Mouse (Mus musculus) heart, postnatal 0 days (tissue): ENCODE measurements at regions not wholly inside any gene's neighbourhood (a gene's known extent, or its start where the extent isn't known, plus 50 kb on each side); places are given as distances from the start of the nearest gene placed in this dataset.
A peak's percentile ranks its signal among the peaks of the same experiment; 100 is the strongest.

Source experiments
- ATAC-seq: fragments of 200-750 bp; cut with Nextera tagmentation; 2 replicates; pipeline ENCODE4 v1.8.0; 2017; ENCODE audit warnings: low read depth, moderate number of reproducible peaks, moderate library complexity; ENCODE audit not compliant: insufficient read depth
- DNase-seq: peaks from one replicate; pipeline ENCODE4 v3.0.0-alpha.2; 2016; ENCODE audit warnings: low spot score
- H3K27ac ChIP-seq: fragments of 300-500 bp; sonication (generic); 2 replicates; pipeline ENCODE4 v1.5.1; 2014; ENCODE audit warnings: low read depth, mild to moderate bottlenecking
- H3K27me3 ChIP-seq: fragments of 300-500 bp; sonication (generic); 2 replicates; pipeline ENCODE4 v1.6.1; 2014; ENCODE audit warnings: low read length, mixed read lengths; ENCODE audit not compliant: control insufficient read depth, insufficient read depth
- H3K36me3 ChIP-seq: fragments of 300-500 bp; sonication (generic); replicated peaks from 2 replicates; pipeline ENCODE4 v1.6.1; 2014; ENCODE audit warnings: low read length, mixed read lengths; ENCODE audit not compliant: control insufficient read depth, insufficient read depth
- H3K4me1 ChIP-seq: fragments of 300-500 bp; sonication (generic); 2 replicates; pipeline ENCODE4 v1.6.1; 2014; ENCODE audit warnings: antibody characterized with exemption; ENCODE audit not compliant: control insufficient read depth, insufficient read depth
- H3K4me2 ChIP-seq: fragments of 300-500 bp; sonication (generic); 2 replicates; pipeline ENCODE4 v1.6.1; 2014; ENCODE audit warnings: low read depth, mild to moderate bottlenecking, low read length, moderate library complexity
- H3K4me3 ChIP-seq: fragments of 300-500 bp; sonication (generic); 2 replicates; pipeline ENCODE4 v1.5.1; 2014; ENCODE audit warnings: low read depth, low read length
- H3K9ac ChIP-seq: fragments of 300-500 bp; sonication (generic); replicated peaks from 2 replicates; pipeline ENCODE4 v1.6.1; 2014; ENCODE audit warnings: low read depth, low read length, mixed read lengths
- H3K9me3 ChIP-seq: fragments of 300-500 bp; sonication (generic); replicated peaks from 2 replicates; pipeline ENCODE4 v1.6.1; 2016; ENCODE audit warnings: low read length; ENCODE audit not compliant: control insufficient read depth
- CTCF ChIP-seq: IDR thresholded peaks from 2 replicates; pipeline ENCODE4 v1.5.1; 2016; ENCODE audit warnings: antibody characterized with exemption, control low read depth, low read depth
- EP300 ChIP-seq: IDR thresholded peaks from 2 replicates; pipeline ENCODE4 v1.6.1; 2016; ENCODE audit warnings: antibody characterized with exemption, low read depth
- WGBS: fragments of 180-500 bp; shearing (Covaris S2); extraction: QIAGEN DNeasy Blood & Tissue Kit; methylation state at CpG from one replicate; pipeline ENCODE4 v1.1.7; 2014; 5-methylcytosine and 5-hydroxymethylcytosine counted together

DNA sequence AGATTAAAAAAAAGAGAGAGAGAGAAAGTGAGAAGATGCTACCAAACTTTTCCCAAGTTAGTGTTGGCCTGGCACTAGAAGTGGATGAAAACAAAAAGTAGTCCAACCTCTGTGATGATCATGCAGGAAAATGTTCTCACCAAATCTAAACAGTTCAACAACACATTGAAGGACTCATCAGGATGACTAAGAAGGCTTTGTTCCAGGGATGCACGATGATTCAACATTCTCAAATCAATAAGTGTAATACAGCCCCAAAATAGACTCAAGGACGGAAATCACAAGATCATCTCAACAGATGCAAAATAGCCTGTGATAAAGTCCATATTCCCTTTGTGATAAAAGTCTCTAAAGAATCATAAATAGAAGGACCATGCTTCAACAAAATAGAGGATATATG, 106.3 kb downstream of the Cysltr2 start:
- ATAC-seq (no peak), DNase-seq (no peak)
- TF ChIP-seq EP300: no peak
- TF ChIP-seq CTCF: no peak
- Histone ChIP-seq H3K27ac (no peak overlapping the region), H3K9ac (no peak overlapping the region), H3K27me3 (no peaks in the 10 kb centered on the region), H3K36me3 (no peaks in the 10 kb centered on the region), H3K9me3 (no peaks in the 10 kb centered on the region), H3K4me3 (no peak overlapping the region), H3K4me1 (no peaks in the 10 kb centered on the region), H3K4me2 (no peak overlapping the region)
- 77% methylated on average over 2 of the region's 2 CpGs for WGBS

DNA sequence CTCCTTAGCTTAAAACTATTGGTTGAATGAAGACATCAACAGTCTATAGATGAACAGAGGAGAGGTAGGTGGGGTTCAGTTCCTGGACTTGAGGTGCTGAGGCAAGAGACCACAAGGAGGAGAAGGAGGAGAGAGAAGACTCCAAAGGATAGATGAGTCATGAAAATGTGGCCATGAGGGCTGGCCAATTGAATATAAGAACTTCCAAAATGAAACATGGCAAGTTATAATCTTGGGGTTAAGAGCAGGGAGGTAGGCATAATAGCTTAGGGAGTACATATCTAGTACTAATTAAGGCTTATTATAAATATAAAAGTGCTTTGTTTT, 109.9 kb downstream of the Cysltr2 start:
- H3K27ac ChIP-seq: no peak overlapping the region
- TF ChIP-seq CTCF: no peak
- TF ChIP-seq EP300: no peak
- no peak for ATAC-seq
- H3K27me3 ChIP-seq: no peaks in the 10 kb centered on the region
- H3K9me3 ChIP-seq: no peaks in the 10 kb centered on the region
- no peak overlapping the region for H3K9ac ChIP-seq
- no peaks in the 10 kb centered on the region for H3K4me1 ChIP-seq
- no peak overlapping the region for H3K4me3 ChIP-seq
- no peaks in the 10 kb centered on the region for H3K36me3 ChIP-seq
- DNase-seq: no peak
- H3K4me2 ChIP-seq: no peak overlapping the region

DNA sequence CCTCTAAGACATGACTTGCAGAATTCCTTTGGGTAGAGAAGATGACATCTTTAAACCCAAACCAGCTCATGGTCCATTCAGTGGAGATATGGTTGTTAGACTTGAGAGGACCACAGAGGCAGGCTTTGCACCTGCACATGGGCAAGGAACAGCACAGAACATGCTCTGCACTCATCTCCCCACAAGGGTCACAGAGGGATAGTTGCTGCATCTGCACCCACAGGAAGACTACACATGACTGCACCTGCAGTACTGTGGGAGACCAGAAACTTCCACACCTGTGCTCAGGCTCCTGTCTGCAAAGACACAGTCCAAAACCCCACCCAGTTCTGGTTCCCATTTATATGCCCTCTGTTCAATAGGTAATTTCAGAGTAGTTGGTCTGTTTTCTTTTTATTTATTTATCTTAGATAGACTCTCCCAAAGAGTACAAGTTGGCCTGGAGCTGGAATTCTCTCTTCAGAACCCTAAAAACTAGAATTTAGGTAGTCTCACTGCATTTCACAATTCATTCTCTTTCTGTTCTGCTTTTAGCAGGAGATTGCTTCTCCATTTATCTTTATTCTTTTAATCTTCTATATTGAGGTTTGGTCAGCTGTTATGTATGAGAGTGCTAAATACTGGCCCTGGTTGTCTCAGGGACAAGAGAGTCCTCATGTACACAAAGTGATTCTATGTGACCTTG, 110.4 kb downstream of the Cysltr2 start:
- Histone ChIP-seq H3K9me3 (no peaks in the 10 kb centered on the region), H3K9ac (no peak overlapping the region), H3K36me3 (no peaks in the 10 kb centered on the region), H3K27ac (no peak overlapping the region), H3K4me3 (no peak overlapping the region), H3K27me3 (no peaks in the 10 kb centered on the region), H3K4me2 (no peak overlapping the region), H3K4me1 (no peaks in the 10 kb centered on the region)
- DNase-seq (no peak), ATAC-seq (no peak)
- TF ChIP-seq CTCF (no peak), EP300 (no peak)

- H3K4me1 ChIP-seq: no peaks in the 10 kb centered on the region
- H3K36me3 ChIP-seq: no peaks in the 10 kb centered on the region
- ATAC-seq: no peak
- H3K4me3 ChIP-seq: no peak overlapping the region
- no peak overlapping the region for H3K27ac ChIP-seq
- TF ChIP-seq CTCF (no peak), EP300 (no peak)
- no peak overlapping the region for H3K4me2 ChIP-seq
- H3K27me3 ChIP-seq: no peaks in the 10 kb centered on the region
- no peak for DNase-seq
- H3K9me3 ChIP-seq: no peaks in the 10 kb centered on the region
- H3K9ac ChIP-seq: no peak overlapping the region
Observed at GRCm38 (mm10) chr14:72933598-72933997, 115.3 kb downstream of the Cysltr2 start.

DNA sequence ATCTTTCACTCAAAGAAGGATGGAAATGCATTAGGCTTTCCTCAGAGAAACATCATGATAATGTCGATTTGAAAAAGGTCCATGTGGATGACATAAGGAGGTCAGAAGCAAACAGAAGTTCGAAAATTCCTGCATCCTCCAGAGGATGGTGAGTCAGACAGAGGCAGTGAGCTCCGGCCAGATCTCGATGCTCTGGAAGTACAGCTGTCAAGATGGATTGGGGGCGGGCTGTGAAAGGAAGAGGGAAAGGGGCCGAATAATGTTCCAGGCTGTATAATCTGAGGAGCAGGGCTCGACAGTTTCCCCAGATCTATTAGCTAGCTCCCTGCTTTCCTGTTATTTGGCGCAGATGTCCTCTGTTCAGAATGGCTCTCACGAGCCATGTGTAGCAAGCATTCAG, 116.6 kb downstream of the Cysltr2 start:
- Histone ChIP-seq H3K27me3 (no peaks in the 10 kb centered on the region), H3K9ac (no peak overlapping the region), H3K36me3 (no peaks in the 10 kb centered on the region), H3K9me3 (no peaks in the 10 kb centered on the region), H3K4me3 (no peak overlapping the region), H3K27ac (no peak overlapping the region), H3K4me2 (no peak overlapping the region), H3K4me1 (no peaks in the 10 kb centered on the region)
- TF ChIP-seq EP300 (no peak), CTCF (no peak)
- no peak; the same call in 1 of the 2 replicates for ATAC-seq
- 52% methylated on average over 9 of the region's 9 CpGs for WGBS
- peak; percentile 6 for DNase-seq

DNA sequence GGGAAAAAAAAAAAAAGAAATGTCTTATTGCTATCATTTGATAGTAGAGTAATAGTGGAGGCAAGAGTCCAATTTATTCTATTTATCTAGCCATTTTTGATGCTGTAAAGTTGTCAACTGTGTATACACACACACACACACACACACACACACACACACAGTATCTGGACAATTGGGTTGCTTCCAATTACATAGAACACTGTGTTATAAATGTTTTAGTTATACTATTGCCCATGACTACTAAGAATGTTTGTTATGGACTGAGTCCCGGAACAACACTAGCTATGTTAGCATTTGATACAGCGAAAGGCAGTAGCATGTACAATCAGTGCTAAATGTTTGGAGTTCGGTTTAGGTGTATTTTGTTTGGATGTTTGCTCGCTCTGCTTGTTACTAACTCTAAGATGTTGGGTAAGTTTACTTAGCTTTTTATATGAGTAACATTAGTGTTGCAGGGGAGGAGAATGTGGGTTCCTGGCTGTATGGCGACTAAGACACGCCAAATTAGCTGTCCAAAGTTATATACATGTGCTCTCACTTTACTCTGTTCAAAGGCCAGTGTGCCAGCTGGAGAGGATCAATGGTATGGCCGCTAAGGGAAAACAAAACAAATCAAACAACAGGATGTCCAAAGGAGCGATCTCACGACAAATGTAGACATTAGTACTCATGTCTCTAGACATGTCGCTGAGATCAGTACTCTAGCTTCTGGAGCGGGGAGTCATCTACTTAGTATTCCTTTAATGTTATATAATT, 147.6 kb downstream of the Cysltr2 start:
- no peaks in the 10 kb centered on the region for H3K27me3 ChIP-seq
- no peaks in the 10 kb centered on the region for H3K36me3 ChIP-seq
- no peaks in the 10 kb centered on the region for H3K4me1 ChIP-seq
- no peak overlapping the region for H3K9ac ChIP-seq
- H3K9me3 ChIP-seq: peaks cover 1% of the 10 kb centered on the region; the same call in 1 of the 2 replicates
- DNase-seq (no peak), ATAC-seq (no peak)
- H3K4me2 ChIP-seq: no peak overlapping the region
- TF ChIP-seq CTCF (no peak), EP300 (no peak)
- WGBS: 74% methylated on average over 11 of the region's 11 CpGs
- H3K27ac ChIP-seq: no peak overlapping the region
- H3K4me3 ChIP-seq: no peak overlapping the region
